Mouse (Mus musculus) mouse embryonic stem cell (cell line): Measurements from ENCODE around the gene Gm20388.

Experiments used
- in situ Hi-C, 2 experiments: fragments of 300-500 bp; cut with MboI; formaldehyde crosslinking; loops; 1 replicate in 1 of 2; 3 replicates in 1 of 2; pipeline ENCODE4 v1.14.3; 2019 to 2020; ENCODE audit warnings: low sequenced_read_pairs in 2 of 2, low pct_unique_long_range_greater_than_20kb in 1 of 2, mixed read lengths in 1 of 2; ENCODE audit not compliant: unreplicated experiment in 1 of 2

Gm20388 gene

DNA sequence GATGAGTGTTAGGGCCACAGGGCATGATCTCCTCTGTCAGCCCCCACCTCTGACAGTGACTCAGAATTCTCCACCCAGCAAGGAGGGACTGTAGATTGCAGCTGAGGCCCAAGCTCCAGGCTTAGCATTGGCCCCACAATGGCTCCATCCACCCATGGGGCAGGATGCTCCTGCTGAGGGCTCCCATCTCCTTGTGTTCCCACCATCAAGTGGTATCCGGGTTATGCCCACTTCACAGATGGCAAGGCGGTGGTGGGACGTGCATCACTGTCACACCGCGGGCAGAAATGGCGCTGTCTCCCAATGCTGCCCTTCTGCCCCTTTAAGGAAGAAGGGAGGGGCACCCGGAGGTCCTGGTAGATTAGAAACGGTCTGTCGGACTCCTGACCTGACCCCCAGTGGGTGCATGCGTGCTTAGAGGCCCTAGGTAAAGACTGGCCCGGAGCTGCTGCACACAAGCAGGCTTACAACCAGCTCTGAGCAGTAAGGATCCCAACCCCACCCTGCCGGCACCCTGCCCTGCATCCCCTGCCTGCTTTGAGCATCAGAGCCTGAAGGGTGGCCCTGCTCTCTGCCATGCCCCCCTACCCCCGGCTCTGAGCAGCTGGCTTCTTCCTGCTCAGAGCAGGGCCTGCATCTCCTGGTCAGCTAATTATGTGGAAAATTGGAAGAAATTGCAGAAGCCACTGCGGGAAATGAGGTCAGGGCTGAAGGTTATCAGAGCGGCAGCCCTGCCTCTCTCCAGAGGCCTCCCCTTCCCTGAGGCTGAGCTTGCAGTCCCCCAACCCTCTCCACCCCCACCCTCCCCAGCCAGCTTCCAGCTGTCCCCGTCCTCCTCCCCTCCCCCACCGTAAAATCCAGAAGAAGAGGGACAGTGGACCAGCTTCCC lies 384.6 kb downstream of the Gm20388 start:
- in situ Hi-C loops, result no loop called here

DNA sequence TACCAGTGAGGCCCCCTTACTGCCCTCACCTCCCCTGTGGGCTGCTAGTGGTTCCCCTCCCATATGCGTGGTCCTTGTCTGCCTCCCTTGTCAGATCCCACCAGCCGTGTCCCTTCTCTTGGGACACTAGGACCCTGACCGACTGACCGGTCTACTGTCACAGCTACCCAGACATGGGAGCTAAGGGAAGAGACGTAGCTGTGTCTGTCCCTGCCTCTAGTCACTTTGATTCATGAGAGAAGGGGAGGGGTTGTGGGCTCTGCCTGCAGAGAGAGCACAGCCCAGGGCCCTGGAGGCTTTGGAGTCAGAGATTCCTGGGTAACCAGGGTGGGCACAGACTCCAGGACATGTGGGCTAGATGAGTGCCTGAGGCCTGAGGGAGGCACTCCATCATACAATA lies 386.4 kb downstream of the Gm20388 start:
- in situ Hi-C loops, result no loop called here

DNA sequence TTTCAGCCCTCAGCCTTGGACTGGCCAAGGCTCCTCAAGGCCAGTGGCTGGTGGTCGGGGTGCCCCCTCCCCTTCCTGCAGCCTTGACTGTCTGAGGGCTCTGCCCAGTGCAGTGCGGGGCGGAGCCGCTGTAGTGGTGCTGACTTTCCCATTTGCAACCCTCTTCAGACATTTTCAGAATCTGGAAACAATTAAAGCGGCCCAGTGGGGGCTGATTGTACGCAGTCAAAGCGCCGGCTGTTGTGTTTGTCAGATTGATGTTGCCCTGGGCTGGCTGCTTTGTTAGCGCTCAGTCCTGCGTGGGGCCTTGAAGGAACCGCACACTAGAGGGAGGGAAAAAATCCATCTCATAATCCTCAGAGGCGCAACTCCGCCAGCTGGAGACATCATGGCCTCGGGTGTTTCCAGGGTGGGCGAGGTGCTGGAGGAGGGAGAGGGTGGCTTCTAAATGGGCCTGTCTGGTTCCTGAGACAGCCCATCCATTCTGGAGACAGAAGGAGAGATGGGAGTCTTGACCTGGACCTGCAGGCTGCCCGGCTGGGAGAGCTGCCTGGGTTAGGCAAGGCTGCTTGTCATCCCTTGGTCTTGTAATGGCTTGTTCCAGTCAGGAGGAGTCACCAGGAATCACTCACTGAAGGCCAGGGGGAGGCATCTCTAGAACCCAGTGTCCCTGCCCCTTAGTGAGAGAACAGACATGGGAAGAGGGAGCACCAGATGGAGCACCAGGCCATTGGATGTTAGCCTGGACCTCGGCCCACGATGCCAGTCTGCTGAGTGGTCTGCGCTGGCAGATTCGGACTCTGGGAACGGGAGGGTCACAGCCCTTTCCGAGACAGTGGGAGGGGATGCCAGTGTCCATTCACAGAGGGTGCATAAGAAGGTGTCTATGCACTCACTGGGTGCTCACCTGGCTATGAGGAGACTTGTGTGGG lies 388.2 kb downstream of the Gm20388 start:
- in situ Hi-C loops, result no loop called here

DNA sequence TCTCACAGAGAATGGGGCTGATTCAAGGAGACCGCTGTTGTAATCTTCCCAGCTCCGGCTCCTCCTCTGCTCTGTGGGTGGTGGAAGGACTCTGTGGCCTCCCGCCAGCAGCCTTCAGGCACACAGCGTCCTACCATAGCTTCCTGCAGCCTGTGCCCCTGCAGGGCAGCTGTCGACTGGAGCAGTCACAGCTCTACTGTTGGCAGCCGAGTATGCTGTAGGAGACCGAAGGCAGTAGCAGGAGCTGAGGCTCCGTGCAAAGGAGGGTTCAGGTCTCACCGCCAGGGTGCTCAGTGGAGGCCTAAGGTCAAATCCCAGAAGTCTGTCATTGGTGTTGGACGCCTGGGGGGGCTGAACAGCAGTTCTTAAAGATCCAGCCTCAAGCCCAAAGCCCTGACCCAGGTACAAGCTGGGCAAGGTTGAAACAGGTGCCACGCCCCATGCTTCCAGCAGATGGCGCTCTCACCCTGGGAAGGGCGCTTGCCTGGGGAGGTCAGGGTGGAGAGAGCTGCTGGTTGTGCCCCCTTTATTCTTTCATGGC lies 390.0 kb downstream of the Gm20388 start:
- in situ Hi-C loops, result no loop called here

DNA sequence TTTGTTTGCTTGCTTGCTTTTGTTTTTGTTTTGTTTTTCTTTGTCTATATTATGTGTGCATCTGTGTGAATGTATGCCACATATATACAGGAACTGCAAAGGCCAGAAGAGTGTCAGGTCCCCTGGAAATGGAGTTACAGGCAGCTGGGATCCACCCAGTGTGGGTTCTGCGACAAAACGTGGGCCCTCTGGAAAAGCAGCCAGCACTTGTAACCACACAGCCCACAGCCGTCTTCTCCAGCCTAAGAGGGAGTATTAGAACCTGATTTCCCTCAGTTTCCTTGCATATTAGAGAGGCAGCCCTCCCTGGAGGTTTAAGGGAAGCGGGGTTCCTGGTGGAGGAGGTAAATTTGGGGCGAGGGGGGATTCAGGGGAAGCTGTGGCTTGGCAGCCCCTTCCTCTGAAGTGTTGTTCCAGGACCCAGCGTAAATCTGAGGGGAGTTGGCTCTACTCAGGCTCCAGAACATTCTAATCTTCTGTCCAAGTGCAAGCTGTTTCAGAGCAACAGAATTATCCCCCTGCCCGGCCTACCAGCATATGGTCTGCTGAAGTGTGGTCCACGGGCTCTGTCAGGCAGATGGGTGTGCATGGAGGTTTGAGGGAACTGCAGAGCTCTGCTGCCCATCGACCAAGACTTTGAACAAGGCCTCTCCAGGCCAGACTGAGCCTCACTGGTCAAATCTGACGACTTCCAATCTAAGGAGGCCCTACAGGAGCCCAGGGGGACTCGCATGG lies 392.5 kb downstream of the Gm20388 start:
- in situ Hi-C loops, result no loop called here

DNA sequence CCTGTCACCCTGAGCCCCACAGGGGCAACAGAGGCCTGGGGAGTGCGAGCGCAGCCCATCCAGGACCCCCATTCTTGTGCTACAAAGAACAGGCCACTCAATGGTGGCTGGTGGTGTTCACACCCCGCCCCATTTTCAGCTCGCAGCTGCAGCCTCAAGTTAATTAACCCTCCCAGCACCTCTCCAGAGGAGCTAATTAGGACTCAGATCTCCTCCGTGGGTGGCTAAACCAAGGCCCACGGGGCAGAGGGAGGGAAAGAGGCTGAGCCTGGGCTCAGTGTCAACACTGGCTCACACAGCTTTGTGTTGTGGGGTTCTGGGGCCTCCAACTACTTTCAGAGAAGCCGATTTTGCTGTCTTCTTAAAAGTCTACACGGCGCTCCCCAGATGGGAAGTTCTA lies 393.5 kb downstream of the Gm20388 start:
- in situ Hi-C loops, result no loop called here

DNA sequence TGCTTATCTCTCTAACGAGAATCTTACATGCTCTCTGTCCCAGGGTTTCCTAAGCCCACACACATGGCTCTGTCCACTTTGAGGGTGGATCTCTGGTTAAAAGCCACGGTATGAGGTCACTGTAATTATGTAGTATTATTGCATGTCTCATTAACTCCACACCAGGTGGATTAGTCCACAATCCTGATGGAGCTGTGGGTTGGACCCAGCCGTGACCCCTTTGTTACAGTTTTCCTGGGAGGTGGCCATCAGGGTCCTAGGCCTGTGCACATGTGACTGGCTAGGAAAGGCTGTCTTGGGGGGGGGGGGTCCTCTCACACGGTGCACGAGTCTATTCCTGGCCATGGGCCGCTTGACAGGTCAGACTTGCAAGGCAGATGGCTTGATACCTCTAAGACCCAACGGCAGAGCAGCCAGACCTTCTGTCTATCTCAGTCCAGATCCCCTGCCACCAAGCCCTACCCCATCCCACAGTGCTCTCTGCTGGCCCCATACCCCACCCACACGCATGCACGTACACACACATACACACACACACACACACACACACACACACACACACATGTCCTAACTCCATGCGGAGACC lies 395.3 kb downstream of the Gm20388 start:
- in situ Hi-C loops, result no loop called here

DNA sequence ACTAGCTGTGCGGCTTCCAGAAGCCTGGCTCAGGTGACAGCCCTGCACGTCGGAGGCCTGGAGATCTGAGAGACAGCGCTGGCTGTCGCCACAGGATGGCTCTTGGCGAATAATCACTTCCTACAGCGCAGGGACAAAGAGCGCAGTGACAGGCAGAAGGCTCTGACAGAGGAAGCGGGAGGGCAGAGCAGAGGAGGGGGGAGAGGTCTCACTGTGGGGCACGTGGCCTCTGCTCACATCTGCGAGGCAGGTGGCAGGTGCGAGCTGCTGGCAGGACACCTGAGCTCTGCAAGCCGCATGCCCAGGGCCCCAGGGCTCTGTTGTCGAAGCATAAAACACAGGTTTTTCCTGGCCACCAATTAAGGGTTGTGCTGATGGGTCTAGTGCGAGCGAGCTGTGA lies 396.5 kb downstream of the Gm20388 start:
- in situ Hi-C loops, result no loop called here

DNA sequence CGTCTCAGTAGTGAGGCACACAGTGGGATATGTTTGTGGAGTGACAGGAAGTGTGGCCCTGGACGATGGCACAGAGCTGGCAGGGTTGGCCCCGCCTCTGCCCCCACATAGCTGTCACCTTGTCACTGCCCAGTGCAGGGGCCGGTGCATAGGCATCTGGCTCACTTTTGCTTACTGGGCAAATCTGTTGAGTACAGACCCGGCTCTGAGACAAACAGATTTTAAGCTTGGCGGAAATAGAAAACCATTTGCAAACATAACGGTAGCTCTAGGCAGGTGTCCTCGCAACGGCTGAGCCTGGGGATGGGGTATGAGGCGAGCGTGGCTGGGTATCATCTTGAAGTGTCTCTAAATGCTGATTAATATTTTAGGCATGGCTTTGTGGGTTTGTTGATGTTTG lies 396.9 kb downstream of the Gm20388 start:
- in situ Hi-C loops, result no loop called here

DNA sequence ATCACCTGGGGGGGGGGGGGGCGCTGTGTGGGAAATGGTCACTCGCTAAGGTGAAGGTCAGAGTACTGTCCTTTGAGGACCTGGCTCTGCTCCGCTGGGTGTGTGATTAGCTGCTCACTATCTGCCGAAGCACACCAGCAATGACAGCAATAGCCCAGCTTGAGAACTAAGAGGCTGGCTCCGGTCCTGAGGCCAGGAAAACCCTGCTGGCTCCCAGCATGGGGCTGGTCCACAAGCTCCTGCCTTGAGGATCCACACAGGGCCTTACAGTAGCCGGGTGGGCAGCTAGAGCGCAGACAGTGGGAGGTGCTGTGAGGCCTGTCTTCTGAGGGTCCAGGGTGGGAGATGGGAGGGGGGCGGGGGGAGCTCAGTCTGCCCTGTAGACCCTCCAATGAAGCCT lies 397.5 kb downstream of the Gm20388 start:
- in situ Hi-C loops, result no loop called here

DNA sequence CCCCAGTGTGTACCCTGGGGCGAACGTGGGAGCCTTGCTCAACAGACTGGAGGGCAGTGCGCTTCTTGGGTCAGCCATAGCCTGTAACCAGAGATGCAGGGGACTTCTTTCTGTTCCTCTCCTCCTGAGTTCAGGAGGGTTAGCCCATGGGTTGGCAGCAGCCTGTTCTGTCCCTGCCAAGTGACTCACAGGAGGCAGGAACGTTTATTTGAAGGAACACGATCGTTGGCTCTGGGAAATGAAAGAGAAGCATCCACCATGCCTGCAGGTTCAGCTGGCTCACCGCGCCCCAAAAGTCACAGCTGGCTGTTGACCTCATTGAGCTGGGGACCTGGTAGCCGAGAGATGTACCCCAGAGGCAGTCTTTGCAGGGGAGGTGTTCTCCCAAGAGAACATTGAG lies 397.9 kb downstream of the Gm20388 start:
- in situ Hi-C loops, result no loop called here

DNA sequence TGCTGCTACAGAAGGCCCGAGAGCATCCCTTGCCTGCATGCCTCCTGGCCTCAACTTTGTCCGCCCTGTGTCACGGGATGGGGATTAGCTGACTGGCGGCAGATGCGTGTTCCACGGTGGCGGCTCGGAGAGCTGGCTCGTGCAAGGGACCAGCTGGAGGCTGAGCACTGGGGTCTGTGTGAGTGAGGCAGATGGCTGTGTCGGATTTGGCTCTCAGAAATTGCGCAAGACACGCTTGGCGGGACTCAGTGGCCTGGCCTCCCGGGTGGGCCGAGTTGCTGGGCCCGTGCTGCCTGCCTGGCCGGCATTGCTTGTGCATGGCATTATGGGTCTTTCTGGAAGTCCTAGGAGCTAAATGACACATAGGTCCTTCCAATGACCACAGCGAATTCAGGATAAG lies 398.7 kb downstream of the Gm20388 start:
- in situ Hi-C loops, result no loop called here

DNA sequence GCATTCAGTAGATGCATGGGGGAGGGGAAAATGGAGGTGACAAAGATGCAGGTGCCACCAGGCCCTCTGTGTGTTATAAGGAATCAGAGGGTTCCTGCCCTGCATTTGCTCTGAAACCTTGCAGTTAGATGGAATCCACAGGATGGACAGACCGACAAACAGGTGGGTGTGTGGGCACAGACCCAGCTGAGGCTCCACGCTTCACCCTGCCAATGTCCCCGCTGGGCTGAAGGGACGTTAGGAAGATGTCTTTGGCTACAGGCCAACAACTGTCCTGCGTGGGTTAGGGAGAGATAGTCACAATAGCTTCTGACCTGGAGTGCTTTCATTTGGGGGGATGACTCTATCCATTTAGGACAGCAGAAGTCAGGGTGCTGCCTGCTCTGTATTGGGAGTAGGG lies 399.4 kb downstream of the Gm20388 start:
- in situ Hi-C loops, result no loop called here

DNA sequence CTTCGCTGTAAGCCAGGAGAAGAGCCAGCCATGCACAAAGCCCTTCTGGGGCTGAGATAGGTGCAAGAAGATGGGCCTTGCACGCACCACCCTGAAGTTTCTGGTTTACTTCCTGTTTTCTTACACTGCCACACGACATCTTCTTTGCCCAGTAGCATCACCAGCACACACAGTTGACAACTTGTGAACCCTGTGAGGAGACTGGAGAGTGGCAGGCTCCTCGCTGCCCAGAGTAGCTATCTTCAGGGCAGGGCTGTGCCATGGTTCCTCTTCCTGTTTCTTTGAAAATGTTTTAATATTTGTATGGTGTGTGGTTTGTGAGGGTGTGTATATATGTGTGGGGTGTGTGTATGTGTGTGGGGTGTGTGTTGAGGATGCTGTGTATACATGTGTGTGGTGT lies 401.8 kb downstream of the Gm20388 start:
- in situ Hi-C loops, result no loop called here

DNA sequence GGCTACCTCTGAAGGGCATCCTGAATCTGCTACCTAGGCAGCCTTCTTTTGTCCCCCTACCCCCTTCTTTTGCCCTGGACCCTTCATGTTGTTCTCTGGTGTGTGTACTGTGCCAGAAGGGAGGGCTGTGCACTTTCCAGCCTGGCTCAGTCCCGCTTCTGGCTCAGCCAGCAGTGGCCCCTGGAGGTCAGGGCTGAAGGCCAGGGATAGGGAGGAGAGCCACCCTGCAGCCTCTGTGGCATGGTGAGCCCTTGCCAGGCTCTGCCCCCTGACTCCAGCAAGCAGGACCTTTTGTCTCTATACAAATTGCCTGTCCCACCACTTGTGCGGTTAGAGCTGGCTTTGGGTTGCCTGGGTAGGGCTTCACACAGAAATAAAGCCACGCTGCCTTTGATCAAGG lies 403.0 kb downstream of the Gm20388 start:
- in situ Hi-C loops, result no loop called here

DNA sequence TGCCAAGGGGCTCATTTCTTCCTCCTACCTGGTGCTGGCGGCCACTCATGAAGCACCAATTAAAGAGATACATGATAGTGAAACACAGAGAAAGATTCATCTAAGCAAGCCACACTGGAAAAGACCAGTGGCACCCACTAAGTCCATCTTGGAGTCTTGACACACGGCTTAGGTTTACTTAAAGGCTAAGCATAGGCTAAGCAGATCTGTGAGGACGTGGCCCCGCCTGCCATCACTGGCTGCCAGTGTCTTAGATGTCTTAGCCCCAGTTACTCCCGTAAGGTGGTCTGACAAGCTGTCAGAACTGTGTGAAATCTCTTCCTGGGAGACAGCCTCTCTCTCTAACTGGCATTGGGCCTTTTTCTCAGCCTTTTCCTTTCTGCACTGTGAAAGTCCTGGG lies 404.3 kb downstream of the Gm20388 start:
- in situ Hi-C loops, result no loop called here

DNA sequence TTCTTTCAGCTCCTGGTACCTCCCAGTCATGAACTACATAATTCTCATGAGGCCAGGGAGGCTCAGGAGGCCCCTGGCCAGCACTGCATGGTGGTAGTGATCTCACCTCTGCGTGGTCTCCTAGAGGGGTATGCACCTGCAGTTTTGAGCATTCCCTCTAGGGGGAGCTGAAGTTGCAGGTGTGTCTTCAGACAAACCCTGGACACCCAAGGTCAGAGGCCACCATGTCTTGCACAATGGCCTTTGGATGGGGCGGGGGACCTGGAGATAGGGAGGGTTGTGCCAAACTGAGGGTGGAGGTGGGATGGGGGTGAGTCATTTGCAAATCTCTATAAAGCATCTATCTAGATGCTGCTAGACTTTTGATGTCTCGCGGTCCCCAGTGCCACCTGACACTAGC lies 405.0 kb downstream of the Gm20388 start:
- in situ Hi-C loops, result no loop called here

DNA sequence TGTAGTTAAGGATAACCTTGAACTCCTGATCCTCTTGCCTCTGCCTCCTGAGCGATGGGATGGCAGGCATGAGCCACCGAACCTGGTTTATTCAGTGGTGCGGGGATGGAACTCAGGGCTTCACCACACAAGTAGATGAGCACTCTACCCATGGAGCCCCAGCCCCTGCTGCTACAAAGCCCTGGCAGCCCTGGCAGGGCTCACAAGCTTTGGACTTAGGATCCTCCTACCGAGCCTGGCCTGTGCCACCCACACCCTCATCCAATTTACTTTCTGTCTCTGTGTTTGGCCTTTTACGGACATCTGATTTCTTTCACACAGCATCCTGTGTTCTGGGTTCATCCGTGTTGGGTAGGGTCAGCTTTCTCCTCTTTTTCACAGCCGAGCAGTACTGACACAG lies 406.1 kb downstream of the Gm20388 start:
- in situ Hi-C loops, result no loop called here
